Mouse (Mus musculus) CH12.LX (cell line): ENCODE measurements around the gene Rwdd2a. TPM values are rescaled to one million over a fixed set of nuclear protein-coding genes. Genes with fewer than 3 reads are reported as not detected.

Experiments used
- DNase-seq: peaks from one replicate; pipeline ENCODE4 v3.0.0-alpha.2; 2013; ENCODE audit errors: extremely low read depth
- H3K27ac ChIP-seq: 2 replicates; pipeline ENCODE4 v1.5.1; 2012; ENCODE audit warnings: low read depth, mild to moderate bottlenecking, control low read depth, moderate library complexity; ENCODE audit not compliant: insufficient read depth
- H3K27me3 ChIP-seq: replicated peaks from 2 replicates; pipeline ENCODE3; 2012; ENCODE audit warnings: inconsistent platforms
- H3K36me3 ChIP-seq, 2 experiments: replicated peaks in 1 of 2; 2 replicates each; pipeline versions ENCODE3 to v1.6.1; 2012; ENCODE audit warnings: inconsistent platforms in 1 of 2, low read length in 1 of 2, mild to moderate bottlenecking in 1 of 2, mixed read lengths in 1 of 2, moderate library complexity in 1 of 2; ENCODE audit not compliant: control insufficient read depth in 1 of 2, insufficient read depth in 1 of 2
- H3K4me1 ChIP-seq, 2 experiments: 2 replicates each; pipeline ENCODE4 v1.6.1; 2012; ENCODE audit warnings: inconsistent platforms in 1 of 2, moderate library complexity in 1 of 2; ENCODE audit not compliant: insufficient read depth in 2 of 2, control insufficient read depth in 1 of 2
- H3K4me2 ChIP-seq: 2 replicates; pipeline ENCODE4 v1.6.1; 2012; ENCODE audit warnings: low read depth, mild to moderate bottlenecking, control low read depth; ENCODE audit not compliant: poor library complexity, insufficient read depth, severe bottlenecking
- H3K4me3 ChIP-seq, 3 experiments: fragments of 150-350 bp in 1 of 3; sonication (generic) in 1 of 3; replicated peaks in 1 of 3; 2 replicates each; pipeline versions ENCODE3 to v1.5.1; 2011 to 2012; ENCODE audit warnings: low read depth in 2 of 3, low read length in 2 of 3, mild to moderate bottlenecking in 2 of 3, moderate library complexity in 2 of 3, control low read depth in 1 of 3, improper control_type of control experiment in 1 of 3, inconsistent platforms in 1 of 3, mixed read lengths in 1 of 3; ENCODE audit not compliant: poor library complexity in 1 of 3
- H3K79me2 ChIP-seq: replicated peaks from 2 replicates; pipeline ENCODE4 v1.6.1; 2012; ENCODE audit warnings: mild to moderate bottlenecking, moderate library complexity; ENCODE audit not compliant: control insufficient read depth, poor library complexity, insufficient read depth, severe bottlenecking; ENCODE audit errors: extremely low read depth
- H3K9ac ChIP-seq: 2 replicates; pipeline ENCODE4 v1.6.1; 2012; ENCODE audit warnings: low read depth, mild to moderate bottlenecking, control low read depth, moderate library complexity; ENCODE audit not compliant: insufficient read depth
- H3K9me3 ChIP-seq: replicated peaks from 2 replicates; pipeline ENCODE3; 2012; ENCODE audit warnings: low read length, inconsistent platforms, mixed read lengths
- BHLHE40 ChIP-seq: IDR thresholded peaks from 2 replicates; pipeline ENCODE4 v1.6.1; 2011; ENCODE audit warnings: mild to moderate bottlenecking, low read depth, low read length, improper control_type of control experiment
- CHD1 ChIP-seq: IDR thresholded peaks from 2 replicates; pipeline ENCODE4 v1.6.1; 2012; ENCODE audit warnings: low read depth, low read length, improper control_type of control experiment, inconsistent platforms
- E2F4 ChIP-seq: IDR thresholded peaks from 2 replicates; pipeline ENCODE4 v1.6.1; 2011; ENCODE audit warnings: low read depth, low read length, improper control_type of control experiment; ENCODE audit not compliant: insufficient replicate concordance
- ETS1 ChIP-seq: conservative IDR thresholded peaks from 2 replicates; pipeline ENCODE4 v1.6.1; 2012; ENCODE audit warnings: low read depth, mild to moderate bottlenecking, inconsistent platforms, low read length, improper control_type of control experiment, moderate library complexity
- HCFC1 ChIP-seq: IDR thresholded peaks from 2 replicates; pipeline ENCODE4 v1.6.1; 2012; ENCODE audit warnings: low read depth, mild to moderate bottlenecking, inconsistent platforms, low read length, improper control_type of control experiment
- JUND ChIP-seq: conservative IDR thresholded peaks from 2 replicates; pipeline ENCODE4 v1.6.1; 2011; ENCODE audit warnings: low read depth, low read length, improper control_type of control experiment
- KAT2A ChIP-seq: IDR thresholded peaks from 2 replicates; pipeline ENCODE4 v1.6.1; 2012; ENCODE audit warnings: low read length, improper control_type of control experiment, inconsistent platforms; ENCODE audit not compliant: insufficient replicate concordance
- MAX ChIP-seq: IDR thresholded peaks from 2 replicates; pipeline ENCODE4 v1.6.1; 2011; ENCODE audit warnings: low read length, improper control_type of control experiment
- MAZ ChIP-seq: IDR thresholded peaks from 2 replicates; pipeline ENCODE4 v1.6.1; 2012; ENCODE audit warnings: low read depth, mild to moderate bottlenecking, inconsistent platforms, low read length, improper control_type of control experiment, moderate library complexity
- MEF2A ChIP-seq: IDR thresholded peaks from 2 replicates; pipeline ENCODE4 v1.6.1; 2014; ENCODE audit warnings: low read depth, mild to moderate bottlenecking, inconsistent platforms, low read length, improper control_type of control experiment, borderline replicate concordance
- MYC ChIP-seq: IDR thresholded peaks from 2 replicates; pipeline ENCODE4 v1.6.1; 2011; ENCODE audit warnings: low read depth, mild to moderate bottlenecking, improper control_type of control experiment, low read length
- NELFE ChIP-seq: IDR thresholded peaks from 2 replicates; pipeline ENCODE4 v1.6.1; 2011; ENCODE audit warnings: low read depth, low read length, improper control_type of control experiment
- NRF1 ChIP-seq: IDR thresholded peaks from 2 replicates; pipeline ENCODE4 v1.6.1; 2014; ENCODE audit warnings: low read depth, mild to moderate bottlenecking, inconsistent platforms, low read length, improper control_type of control experiment, moderate library complexity
- POLR2A ChIP-seq: IDR thresholded peaks from 2 replicates; pipeline ENCODE4 v1.6.1; 2011; ENCODE audit warnings: low read depth, mild to moderate bottlenecking, improper control_type of control experiment, low read length
- POLR2AphosphoS2 ChIP-seq: IDR thresholded peaks from 2 replicates; pipeline ENCODE4 v1.6.1; 2011; ENCODE audit warnings: low read depth, low read length, improper control_type of control experiment
- RAD21 ChIP-seq: IDR thresholded peaks from 2 replicates; pipeline ENCODE4 v1.6.1; 2011; ENCODE audit warnings: low read depth, mild to moderate bottlenecking, low read length, improper control_type of control experiment, moderate library complexity
- RCOR1 ChIP-seq: conservative IDR thresholded peaks from 2 replicates; pipeline ENCODE4 v1.6.1; 2012; ENCODE audit warnings: low read depth, mild to moderate bottlenecking, inconsistent platforms, low read length, improper control_type of control experiment
- SIN3A ChIP-seq: IDR thresholded peaks from 2 replicates; pipeline ENCODE4 v1.6.1; 2012; ENCODE audit warnings: low read length, improper control_type of control experiment, inconsistent platforms
- SMC3 ChIP-seq: IDR thresholded peaks from 2 replicates; pipeline ENCODE4 v1.6.1; 2011; ENCODE audit warnings: low read depth, low read length, improper control_type of control experiment
- TBP ChIP-seq: conservative IDR thresholded peaks from 2 replicates; pipeline ENCODE4 v1.6.1; 2011; ENCODE audit warnings: low read depth, low read length, improper control_type of control experiment
- UBTF ChIP-seq: IDR thresholded peaks from 2 replicates; pipeline ENCODE4 v1.6.1; 2012; ENCODE audit warnings: low read depth, mild to moderate bottlenecking, inconsistent platforms, low read length, improper control_type of control experiment, moderate library complexity
- USF2 ChIP-seq: conservative IDR thresholded peaks from 2 replicates; pipeline ENCODE4 v1.6.1; 2011; ENCODE audit warnings: low read depth, low read length, improper control_type of control experiment
- ZMIZ1 ChIP-seq: IDR thresholded peaks from 2 replicates; pipeline ENCODE4 v1.6.1; 2012; ENCODE audit warnings: low read depth, mild to moderate bottlenecking, inconsistent platforms, low read length, improper control_type of control experiment
- ZNF384 ChIP-seq: IDR thresholded peaks from 2 replicates; pipeline ENCODE4 v1.6.1; 2012; ENCODE audit warnings: low read depth, low read length, improper control_type of control experiment, inconsistent platforms
- dilution Hi-C: fragments of 300-500 bp; cut with MboI; formaldehyde crosslinking; loops from 2 replicates; pipeline ENCODE4 v1.14.3; 2020; ENCODE audit warnings: low sequenced_read_pairs; ENCODE audit not compliant: extremely low pct_unique_long_range_greater_than_20kb, extremely low pct_ligation_motif_present
- in situ Hi-C: fragments of 300-500 bp; cut with MboI; formaldehyde crosslinking; loops from 3 replicates; pipeline ENCODE4 v1.14.3; 2019; ENCODE audit warnings: low sequenced_read_pairs, low pct_ligation_motif_present, low pct_unique_long_range_greater_than_20kb, mixed read lengths
- polyA plus RNA-seq: library from polyadenylated mRNA; unstranded; fragments of >175 nt; gene quantifications from 2 replicates; pipeline ENCODE4 v1.2.1, GENCODE M21; 2012; ENCODE audit warnings: low read depth; ENCODE audit not compliant: insufficient read length
- total RNA-seq, 2 experiments: library from RNA; depleted of rRNA; stranded (reverse); fragments of 300-350 nt in 1 of 2; fragments of >200 nt in 1 of 2; gene quantifications; 2 replicates each; pipeline ENCODE4 v1.2.3; 2012 to 2014

Gene Rwdd2a
- total and polyA plus RNA-seq, 3 experiments, result 1.7 to 2.9 (median 2.1) TPM

GRCm38 (mm10) chr9:86525600-86525999, 46.2 kb upstream of the Rwdd2a start:
- Histone ChIP-seq H3K4me1 (peaks cover 0 to 20% of the 10 kb centered on the region in 2 experiments; a peak in 2 of 4 replicates), H3K9ac (no peak overlapping the region), H3K27ac (no peak overlapping the region), H3K4me3 (no peak overlapping the region), H3K36me3 (peaks cover 18 to 53% of the 10 kb centered on the region in 2 experiments), H3K27me3 (no peaks in the 10 kb centered on the region), H3K4me2 (no peak overlapping the region), H3K79me2 (no peaks in the 10 kb centered on the region), H3K9me3 (no peaks in the 10 kb centered on the region)
- TF ChIP-seq ETS1, result no peak
- TF ChIP-seq MYC, result no peak
- no peak for TF ChIP-seq CHD1
- no peak for TF ChIP-seq ZNF384
- no peak for TF ChIP-seq SMC3
- no peak for TF ChIP-seq HCFC1
- no peak for TF ChIP-seq MAZ
- TF ChIP-seq SIN3A, result no peak
- no peak for TF ChIP-seq POLR2AphosphoS2
- no peak for TF ChIP-seq UBTF
- no peak for TF ChIP-seq ZMIZ1
- TF ChIP-seq NELFE, result no peak
- no peak for TF ChIP-seq NRF1
- DNase-seq, result no peak
- dilution Hi-C loops (no loop called here), in situ Hi-C loops (no loop called here)

GRCm38 (mm10) chr9:86534071-86534470, 37.7 kb upstream of the Rwdd2a start:
- no peak overlapping the region for H3K4me2 ChIP-seq
- dilution Hi-C loops (no loop called here), in situ Hi-C loops (no loop called here)
- H3K27me3 ChIP-seq, result no peaks in the 10 kb centered on the region
- H3K4me1 ChIP-seq, result peaks cover 3 to 8% of the 10 kb centered on the region in 2 experiments; a peak in 3 of 4 replicates
- no peak for DNase-seq
- H3K36me3 ChIP-seq, result peaks cover 19 to 38% of the 10 kb centered on the region in 2 experiments
- TF ChIP-seq MEF2A (no peak), KAT2A (no peak), BHLHE40 (no peak), SMC3 (no peak), ZNF384 (no peak), MAZ (no peak), TBP (no peak), E2F4 (no peak), POLR2A (no peak), CHD1 (no peak), RCOR1 (no peak), RAD21 (no peak), USF2 (no peak), JUND (no peak), MAX (no peak), POLR2AphosphoS2 (no peak)
- no peak overlapping the region for H3K27ac ChIP-seq
- no peak overlapping the region for H3K9ac ChIP-seq
- no peaks in the 10 kb centered on the region for H3K79me2 ChIP-seq
- H3K4me3 ChIP-seq, result no peak overlapping the region
- no peaks in the 10 kb centered on the region for H3K9me3 ChIP-seq
